Mouse (Mus musculus) bone marrow, adult 2 months (tissue): ENCODE data around the gene Cypt1. TPM values are rescaled to one million over a fixed set of nuclear protein-coding genes. Genes with fewer than 3 reads are reported as not detected.

Source experiments
- H3K27ac ChIP-seq: fragments of 200-500 bp; 2 replicates; pipeline ENCODE4 v1.5.1; 2012; ENCODE audit warnings: low read depth, mild to moderate bottlenecking, control low read depth, inconsistent platforms, low read length; ENCODE audit not compliant: control insufficient read depth, poor library complexity, insufficient read depth
- H3K4me1 ChIP-seq: fragments of 200-500 bp; 2 replicates; pipeline ENCODE4 v1.6.1; 2011; ENCODE audit warnings: low read length; ENCODE audit not compliant: control insufficient read depth, insufficient read depth
- H3K4me3 ChIP-seq: fragments of 200-500 bp; replicated peaks from 2 replicates; pipeline ENCODE3; 2011; ENCODE audit warnings: mild to moderate bottlenecking, low read depth, low read length, control low read depth; ENCODE audit not compliant: control insufficient read depth
- CTCF ChIP-seq: fragments of 200-500 bp; IDR thresholded peaks from 2 replicates; pipeline ENCODE4 v1.5.1; 2011; ENCODE audit warnings: low read length, control low read depth; ENCODE audit not compliant: control insufficient read depth, insufficient read depth
- POLR2A ChIP-seq: fragments of 200-500 bp; IDR thresholded peaks from 2 replicates; pipeline ENCODE4 v1.6.1; 2011; ENCODE audit warnings: low read depth, mild to moderate bottlenecking, control low read depth, low read length, borderline replicate concordance; ENCODE audit not compliant: control insufficient read depth
- WGBS: fragments of 180-500 bp; shearing (Covaris S2); methylation state at CpG from one replicate; pipeline ENCODE4 v1.1.7; 2018; 5-methylcytosine and 5-hydroxymethylcytosine counted together
- polyA plus RNA-seq: library from polyadenylated mRNA; stranded (reverse); fragments of >200 nt; gene quantifications from 2 replicates; pipeline ENCODE4 v1.2.4, GENCODE M21; 2011; ENCODE audit warnings: low replicate concordance; ENCODE audit not compliant: missing spikeins, insufficient read depth, insufficient read length

The Cypt1 gene
- not detected in 2 replicates for polyA plus RNA-seq

DNA sequence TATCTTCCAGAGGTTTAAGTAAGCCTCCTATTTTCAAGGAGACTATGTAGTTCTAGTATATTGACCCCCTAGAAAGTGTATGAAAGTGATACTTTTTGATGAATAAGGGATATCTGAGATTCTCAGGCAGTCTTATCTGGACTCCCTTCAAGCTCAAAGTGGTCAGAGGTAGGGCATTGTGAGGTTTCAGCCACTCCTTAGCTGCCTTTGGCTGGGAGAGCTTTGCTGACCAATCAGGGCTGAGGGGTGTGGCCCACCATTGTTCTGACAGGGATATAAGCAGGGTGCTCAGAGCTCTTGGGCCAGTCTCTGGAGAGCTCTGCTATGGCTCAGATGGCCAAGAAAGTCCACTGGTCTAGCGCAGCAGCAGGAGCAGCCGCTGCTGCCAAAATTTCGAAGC lies at the start of gene Cypt1:
Gene Cypt1, plus strand, starts transcription at position 301 of the 400 bp plus-strand sequence.
- no peaks in the 10 kb centered on the region for H3K4me1 ChIP-seq
- H3K4me3 ChIP-seq, result no peak within 1 kb of the TSS
- WGBS, result 89% methylated on average over 3 of the region's 3 CpGs
- TF ChIP-seq POLR2A, result no peak
- TF ChIP-seq CTCF, result no peak
- H3K27ac ChIP-seq, result no peak within 1 kb of the TSS

DNA sequence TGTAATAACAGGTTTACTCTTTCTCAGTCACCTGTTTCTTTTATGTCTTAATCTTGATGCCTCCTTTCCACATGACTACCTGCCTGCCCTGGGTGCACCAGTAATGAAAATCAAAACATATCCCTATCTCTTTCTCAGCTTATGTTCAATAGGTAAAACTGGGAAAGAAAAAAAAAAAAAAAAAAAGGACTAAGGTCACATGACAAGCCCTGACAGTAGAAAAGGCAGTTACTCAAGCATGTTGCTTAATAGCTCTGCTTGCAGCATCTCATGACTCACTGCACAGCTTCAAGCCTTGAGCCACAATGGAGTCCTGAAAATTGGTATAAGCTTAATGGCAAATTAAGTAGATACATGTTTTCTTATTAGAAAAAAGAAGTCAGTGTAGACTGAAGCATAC lies 24.1 kb downstream of the Cypt1 start:
- no peak for TF ChIP-seq POLR2A
- no peak for TF ChIP-seq CTCF
- Histone ChIP-seq H3K4me1 (no peaks in the 10 kb centered on the region), H3K27ac (no peak overlapping the region), H3K4me3 (no peak overlapping the region)

DNA sequence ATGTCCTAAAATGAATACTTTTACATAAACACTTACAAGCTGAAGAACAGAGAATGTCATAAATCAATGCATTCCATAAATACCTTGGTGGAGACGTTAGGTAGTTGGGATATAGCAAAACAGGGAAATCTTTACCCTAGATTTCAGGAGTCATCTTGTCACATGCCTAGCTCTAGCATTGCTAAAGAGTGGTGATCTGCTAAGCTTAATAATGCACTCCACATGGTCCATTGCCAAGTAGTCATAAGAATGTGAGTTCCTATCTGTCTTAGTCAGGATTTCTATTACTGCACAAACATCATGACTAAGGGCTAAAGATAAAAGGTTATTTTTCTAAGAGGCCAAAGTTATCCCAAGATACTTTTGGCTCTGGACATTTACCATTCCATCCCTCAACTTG lies 34.4 kb downstream of the Cypt1 start:
- WGBS, result 51% methylated on average over 1 of the region's 1 CpGs
- TF ChIP-seq POLR2A (no peak), CTCF (no peak)
- Histone ChIP-seq H3K4me1 (no peaks in the 10 kb centered on the region), H3K4me3 (no peak overlapping the region), H3K27ac (no peak overlapping the region)

DNA sequence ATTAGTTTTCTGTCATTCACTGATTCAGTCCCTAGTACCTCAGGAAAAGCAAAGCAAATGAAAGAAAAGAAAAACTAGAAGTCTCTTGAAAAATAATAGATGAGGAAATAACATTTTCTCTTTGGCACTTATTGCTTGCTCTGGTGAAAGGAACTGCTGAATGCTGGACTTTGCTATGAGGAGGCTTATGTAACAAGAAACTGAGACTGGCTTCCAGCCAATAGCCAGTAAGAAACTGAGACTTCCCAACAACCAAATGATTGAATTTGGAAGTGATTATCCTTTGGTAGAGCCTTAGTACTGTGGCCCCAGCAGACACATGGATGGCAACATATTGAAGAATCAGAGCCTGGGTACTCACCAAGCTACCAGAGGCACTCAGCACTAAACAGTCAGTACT lies 35.8 kb downstream of the Cypt1 start:
- no peak for TF ChIP-seq POLR2A
- no peak for TF ChIP-seq CTCF
- Histone ChIP-seq H3K4me1 (no peaks in the 10 kb centered on the region), H3K27ac (no peak overlapping the region), H3K4me3 (no peak overlapping the region)

Other genes starting within 250 kb of the Cypt1 start
- gene Maoa, start 96.8 kb downstream of the Cypt1 start, polyA plus RNA-seq, result 0.92 and 2.1 TPM in 2 replicates